Mouse (Mus musculus) retina, postnatal 7 days (tissue): ENCODE measurements around the gene Fuom.
"Not testable (repeated sequence)": the region's sequence is repeated elsewhere in the genome, so short reads cannot be mapped to it uniquely, and the experiment has no call there.

Source experiments
- DNase-seq: peaks from one replicate; pipeline ENCODE4 v3.0.0-alpha.2; 2012; ENCODE audit warnings: low read depth, low spot score

Fuom gene

GRCm38 (mm10) chr7:140101993-140102860 is at the start of gene Fuom:
Gene Fuom, minus strand, starts transcription at chr7:140102441.
- DNase-seq: peak; percentile 60

DNA sequence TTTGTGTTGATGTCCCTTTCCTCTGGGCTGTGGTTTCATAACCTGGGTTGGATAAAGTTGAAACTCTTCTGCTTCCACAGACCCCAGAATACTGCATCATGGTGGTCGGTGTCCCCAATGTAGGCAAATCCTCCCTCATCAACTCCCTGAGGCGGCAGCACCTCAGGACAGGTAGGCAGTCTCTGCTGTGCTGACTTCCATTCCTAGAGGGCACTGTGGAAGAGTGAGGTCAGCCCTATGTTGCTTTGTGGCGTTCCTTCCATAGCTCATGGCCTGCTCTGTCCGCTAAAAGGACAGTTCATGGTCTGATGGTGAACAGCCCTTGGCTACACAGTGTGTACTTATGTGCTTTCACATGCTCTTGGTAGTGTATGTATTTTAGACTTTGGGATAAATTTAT is 42.3 kb upstream of the Fuom start:
- no peak for DNase-seq

DNA sequence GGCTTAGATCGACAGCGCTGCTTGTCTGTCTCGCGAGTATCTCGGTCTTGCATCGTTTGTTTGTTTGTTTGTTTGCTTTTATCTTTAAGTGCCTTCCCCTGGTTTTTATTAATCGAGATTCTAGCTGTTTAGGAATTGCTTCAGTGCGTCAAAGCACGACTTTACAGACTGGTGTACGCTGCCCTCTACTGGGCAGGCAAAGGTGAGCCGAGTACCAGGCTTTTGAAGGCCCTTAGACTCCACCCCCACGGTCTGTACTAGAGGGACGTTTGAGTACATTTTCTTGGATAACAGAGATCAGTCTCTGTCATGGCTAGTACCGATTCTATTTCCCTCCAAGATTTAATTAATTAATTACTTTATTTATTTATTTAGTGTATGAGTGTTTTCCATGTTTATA is 39.1 kb upstream of the Fuom start:
- DNase-seq: no peak

DNA sequence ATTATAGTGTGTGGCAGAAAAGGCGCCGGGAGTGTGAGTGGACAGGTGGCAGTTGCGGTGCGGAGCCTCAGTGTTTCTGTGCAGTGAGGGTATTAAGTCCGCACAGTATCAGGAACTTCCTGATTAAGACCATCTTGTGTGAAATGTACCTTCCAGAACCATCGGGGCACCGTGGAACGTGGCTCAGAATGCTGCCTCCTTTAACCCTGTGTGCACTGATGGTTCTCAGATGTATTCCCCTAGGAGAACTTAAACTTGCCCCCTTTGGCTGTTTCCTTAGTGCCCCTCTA is 35.7 kb upstream of the Fuom start:
- DNase-seq: no peak

DNA sequence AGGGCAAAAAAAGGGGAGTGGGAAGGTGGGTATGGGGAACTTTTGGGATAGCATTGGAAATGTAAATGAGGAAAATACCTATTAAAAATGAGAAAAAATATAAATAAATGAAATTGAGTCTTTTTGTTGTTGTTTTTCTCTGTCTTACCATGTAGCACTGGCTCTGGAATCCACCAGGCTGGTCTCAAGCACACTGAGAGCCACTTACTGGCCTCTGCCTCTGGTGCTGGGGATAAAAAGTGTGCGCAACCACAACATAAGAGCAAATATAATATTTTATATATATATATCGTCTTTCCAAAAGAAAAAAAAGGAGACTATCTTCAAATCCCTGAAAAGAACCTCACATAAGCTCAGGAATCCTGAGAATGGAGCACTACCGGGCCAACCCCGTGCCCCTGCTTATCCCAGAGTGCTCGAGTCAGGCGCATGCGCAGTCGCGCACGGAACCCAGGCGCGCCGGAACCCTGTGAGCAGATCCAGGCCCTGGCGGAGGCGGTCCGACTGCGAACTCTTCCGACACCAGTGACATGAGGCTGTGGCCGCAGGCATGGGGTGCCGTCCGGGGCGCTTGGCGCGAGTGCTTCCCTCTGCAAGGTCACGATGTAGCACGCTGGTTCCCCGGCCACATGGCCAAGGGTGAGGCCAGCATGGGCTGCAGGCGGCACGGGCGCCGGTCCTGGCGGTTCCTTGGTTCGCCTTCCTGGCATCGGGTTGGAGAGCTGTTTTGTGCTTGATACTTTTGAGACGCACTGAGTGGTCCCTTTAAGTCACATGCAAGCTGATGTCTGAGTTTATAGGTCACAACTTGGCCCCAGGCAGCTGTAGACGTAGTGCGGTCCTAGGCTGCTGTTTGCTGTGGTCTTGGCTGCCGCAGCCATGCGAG is 35.1 kb upstream of the Fuom start, which contains the start of gene Mtg1:
Mtg1 (plus strand) TSS at position 430 of the 886 bp plus-strand sequence.
- peak; percentile 92 for DNase-seq

DNA sequence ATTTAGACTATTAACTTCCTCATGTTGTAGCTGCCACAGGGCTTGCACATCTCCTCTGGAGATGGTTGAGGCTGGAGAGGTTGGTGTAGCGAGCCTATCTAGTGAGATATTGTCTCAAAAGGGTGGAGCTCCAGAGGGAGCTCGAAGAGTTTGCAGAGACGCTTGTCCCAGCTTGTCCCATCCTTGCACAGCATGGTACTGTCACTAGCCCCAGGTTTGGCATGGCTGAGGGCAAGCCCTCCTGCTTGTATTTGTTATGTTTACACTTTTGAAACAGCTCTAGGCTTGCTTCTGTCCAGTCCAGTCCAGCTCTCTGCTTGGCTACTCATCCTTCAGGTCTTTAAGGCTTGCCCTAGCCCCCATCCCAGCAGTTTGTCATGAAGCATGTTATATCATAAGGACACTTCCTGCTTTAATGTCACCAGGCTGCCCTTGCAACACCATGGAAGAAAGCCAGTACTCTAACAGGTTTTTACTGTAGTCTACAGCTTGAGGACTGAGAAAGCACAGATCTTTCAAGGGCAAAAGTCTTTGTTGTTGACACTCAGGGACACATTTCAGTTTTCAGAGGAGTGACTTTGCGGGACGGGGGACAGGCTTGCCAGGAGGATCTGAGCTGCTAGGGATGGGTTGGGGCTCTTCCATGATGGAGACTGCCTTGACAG is 33.0 kb upstream of the Fuom start:
- DNase-seq: no peak

- DNase-seq: not testable (repeated sequence)
Measured at GRCm38 (mm10) chr7:140134033-140134432, 31.8 kb upstream of the Fuom start.

- not testable (repeated sequence) for DNase-seq
Measured at GRCm38 (mm10) chr7:140132184-140132583, 29.9 kb upstream of the Fuom start.

GRCm38 (mm10) chr7:140127911-140128310 is 25.7 kb upstream of the Fuom start:
- no peak for DNase-seq

DNA sequence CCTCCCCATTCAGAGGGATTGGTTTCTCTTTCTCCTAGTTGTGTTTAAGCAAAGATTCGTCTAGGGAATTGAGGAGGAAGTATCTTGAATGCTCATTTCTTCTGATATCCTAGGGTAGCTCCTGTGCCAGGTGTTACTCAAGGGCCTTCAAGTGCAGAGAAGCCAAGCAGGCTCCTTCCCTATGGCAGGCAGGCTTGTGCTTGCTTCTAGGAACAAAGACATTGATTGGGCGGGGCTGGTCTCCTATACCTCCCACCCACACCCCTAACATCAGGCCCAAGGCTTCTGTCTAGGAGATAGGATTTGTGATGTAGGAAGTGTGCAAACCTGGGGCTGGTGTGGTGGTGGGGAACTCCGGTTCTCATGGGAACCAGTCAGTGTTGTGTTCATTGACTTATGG is 24.7 kb upstream of the Fuom start:
- no peak for DNase-seq

DNA sequence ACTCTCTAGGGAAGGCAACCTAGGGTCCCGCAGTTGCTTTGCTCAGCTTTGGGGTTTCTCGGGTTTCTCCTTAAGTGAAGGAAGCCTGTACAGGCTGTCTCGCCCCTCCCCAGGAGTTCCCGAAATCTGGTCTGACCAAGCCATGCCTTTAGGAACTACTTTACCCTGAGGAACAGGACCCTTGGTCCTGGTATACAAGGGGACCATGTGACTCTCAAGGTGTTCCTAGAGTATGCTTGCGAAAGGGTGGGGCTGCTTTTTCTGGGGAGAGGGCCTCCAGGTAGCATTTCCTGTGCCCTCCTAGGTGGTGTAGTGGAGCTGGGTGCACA is 23.7 kb upstream of the Fuom start:
- DNase-seq: no peak

DNA sequence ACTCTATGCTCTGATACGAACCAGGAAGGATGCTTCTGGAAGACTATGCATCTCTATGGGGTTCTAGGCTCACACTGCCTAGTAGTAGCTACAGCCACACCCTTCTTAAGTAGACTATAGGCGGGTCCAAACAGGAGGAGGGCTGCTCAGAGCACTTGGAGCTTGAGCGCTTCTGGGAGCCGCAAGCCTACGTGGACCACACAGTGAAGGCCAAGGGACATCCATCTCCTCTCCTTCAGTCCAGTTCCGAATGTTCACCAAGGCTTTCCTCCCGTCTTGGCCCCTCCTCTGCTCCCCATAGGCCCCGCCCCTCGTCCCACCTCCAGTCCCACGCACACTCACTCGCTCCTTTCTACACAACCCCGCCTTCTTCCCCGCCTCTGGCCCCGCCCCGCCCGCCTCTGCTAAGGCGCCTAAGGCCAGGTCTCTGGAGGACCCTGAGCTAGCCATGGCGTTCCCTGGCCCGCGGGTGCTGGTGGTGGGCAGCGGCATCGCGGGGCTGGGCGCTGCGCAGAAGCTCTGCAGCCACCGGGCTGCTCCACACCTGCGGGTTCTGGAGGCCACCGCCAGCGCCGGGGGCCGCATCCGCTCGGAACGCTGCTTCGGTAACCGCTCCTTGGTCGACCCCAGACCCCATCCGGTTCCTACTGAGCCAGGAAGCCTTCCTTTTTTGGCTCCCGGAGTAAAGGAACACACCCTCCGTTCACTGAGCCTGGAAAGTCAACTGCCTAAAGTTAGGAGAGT is 23.2 kb upstream of the Fuom start:
- peak; percentile 80 for DNase-seq

DNA sequence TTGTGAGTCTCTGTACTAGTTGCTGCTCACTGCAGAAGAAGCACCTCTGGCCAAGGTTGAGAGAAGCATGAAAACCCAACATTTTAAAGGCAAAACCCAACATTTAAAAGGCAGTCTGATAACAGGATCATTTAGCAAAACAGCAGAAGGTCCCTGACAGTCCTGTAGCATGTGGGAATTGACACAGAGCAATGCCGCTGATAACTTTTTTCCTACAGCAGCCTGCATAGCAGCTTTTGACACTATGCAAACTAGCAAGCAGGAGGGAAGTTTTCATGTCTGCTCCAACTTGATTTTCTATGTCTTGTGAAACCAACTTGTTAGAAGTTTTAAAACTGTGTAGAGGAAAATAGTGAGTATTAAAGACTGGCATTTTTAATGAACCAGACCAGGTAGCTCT is 22.1 kb upstream of the Fuom start:
- no peak for DNase-seq

GRCm38 (mm10) chr7:140122765-140123164 is 20.5 kb upstream of the Fuom start:
- DNase-seq: no peak

DNA sequence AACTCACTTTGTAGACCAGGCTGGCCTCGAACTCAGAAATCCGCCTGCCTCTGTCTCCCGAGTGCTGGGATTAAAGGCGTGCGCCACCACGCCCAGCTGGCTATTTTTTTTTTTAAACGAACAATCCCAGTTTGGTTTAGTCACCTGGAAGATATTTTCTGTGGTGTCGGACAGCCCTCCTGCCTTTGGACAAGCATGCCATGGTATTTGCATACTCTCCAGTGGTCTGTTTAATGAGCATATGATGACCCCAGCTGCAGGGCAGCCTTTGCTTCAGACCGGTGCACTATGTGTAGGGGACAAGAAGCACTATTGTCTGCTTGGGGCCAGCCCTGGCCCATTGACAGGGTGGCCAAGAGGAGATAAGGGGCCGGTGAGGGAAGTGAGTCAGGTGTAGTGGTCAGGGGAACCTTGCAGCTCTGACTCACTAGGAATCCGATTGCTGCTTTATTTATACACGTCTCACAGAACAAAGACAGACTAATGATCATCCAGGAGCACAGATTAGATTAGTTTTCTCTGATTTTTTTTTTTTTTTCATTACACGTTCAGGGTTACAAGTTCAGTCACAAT is 19.2 kb upstream of the Fuom start:
- DNase-seq: no peak

DNA sequence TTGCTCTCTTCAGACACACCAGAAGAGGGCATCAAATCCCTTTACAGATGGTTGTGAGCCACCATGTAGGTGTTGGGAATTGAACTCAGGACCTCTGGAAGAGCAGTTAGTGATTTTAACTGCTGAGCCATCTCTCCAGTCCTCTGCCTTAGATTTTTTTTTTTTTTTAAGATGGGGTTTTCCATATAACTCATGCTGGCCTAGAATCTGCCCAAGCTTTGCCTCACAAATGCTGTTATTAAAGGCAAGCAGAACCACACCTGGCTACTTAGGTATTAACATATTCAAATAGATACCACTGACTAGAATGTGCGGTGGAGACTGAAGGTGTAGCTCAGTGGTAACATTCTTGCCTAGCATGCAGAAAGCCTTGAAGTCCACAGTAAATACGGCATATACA is 18.2 kb upstream of the Fuom start:
- no peak for DNase-seq

GRCm38 (mm10) chr7:140116329-140117054 is 14.3 kb upstream of the Fuom start, which contains the start of gene Echs1:
Gene Echs1, minus strand, starts transcription at chr7:140116476.
- peak; percentile 67 for DNase-seq

- no peak for DNase-seq
Measured at GRCm38 (mm10) chr7:140115583-140116328, 13.5 kb upstream of the Fuom start, which contains the start of gene Paox. Gene Paox, plus strand, starts transcription at chr7:140115799.

- DNase-seq: no peak
Measured at GRCm38 (mm10) chr7:140111943-140112342, 9.7 kb upstream of the Fuom start.

DNA sequence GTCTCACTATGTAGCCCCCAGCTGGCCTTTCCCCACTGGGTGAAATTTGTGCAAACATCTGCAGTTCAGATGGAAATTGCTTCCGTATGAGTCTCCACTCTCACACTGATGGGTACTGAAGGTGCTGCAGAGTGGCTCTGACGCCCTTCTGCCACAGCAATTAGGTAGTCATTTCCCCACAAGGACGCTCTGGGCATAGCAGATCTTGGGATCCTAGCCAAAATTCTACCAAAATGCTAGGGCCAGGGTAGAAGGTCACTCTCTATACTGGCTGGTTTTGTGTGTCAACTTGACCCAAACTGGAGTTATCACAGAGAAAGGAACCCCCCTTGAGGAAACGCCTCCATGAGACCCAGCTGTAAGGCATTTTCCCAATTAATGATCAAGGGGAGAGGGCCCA is 1.8 kb upstream of the Fuom start:
- no peak for DNase-seq
